Mouse (Mus musculus) liver, embryonic 14.5 days (tissue): Measurements from ENCODE around the gene Pik3cb.

ENCODE experiments used
- CTCF ChIP-seq: IDR thresholded peaks from 2 replicates; pipeline ENCODE4 v1.5.1; 2016; ENCODE audit warnings: antibody characterized with exemption, low read depth, control low read depth
- EP300 ChIP-seq: IDR thresholded peaks from 2 replicates; pipeline ENCODE4 v1.6.1; 2016; ENCODE audit warnings: antibody characterized with exemption, low read depth

DNA sequence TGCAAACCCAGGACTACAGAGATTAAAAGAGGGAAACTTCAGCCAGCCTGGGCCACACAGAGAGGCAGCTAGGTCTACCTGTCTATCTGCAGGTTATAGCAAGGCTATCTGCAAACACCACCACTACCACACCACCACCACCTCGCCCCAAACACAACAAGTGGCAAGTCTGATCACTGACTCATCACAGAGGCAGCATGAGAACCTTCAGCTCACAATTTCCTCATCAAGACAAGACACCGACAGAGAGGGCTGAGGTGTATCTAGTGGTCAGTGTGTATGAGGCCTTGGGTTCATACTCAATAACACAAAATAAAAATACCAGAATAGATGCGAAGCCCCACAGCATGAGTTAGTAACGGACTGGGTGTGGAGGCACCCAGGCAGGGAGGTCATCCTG lies 9.3 kb downstream of the Pik3cb start:
- TF ChIP-seq CTCF: no peak
- no peak for TF ChIP-seq EP300
